Mouse (Mus musculus): Measurements from ENCODE around the gene Cmc2.

The Cmc2 gene

DNA sequence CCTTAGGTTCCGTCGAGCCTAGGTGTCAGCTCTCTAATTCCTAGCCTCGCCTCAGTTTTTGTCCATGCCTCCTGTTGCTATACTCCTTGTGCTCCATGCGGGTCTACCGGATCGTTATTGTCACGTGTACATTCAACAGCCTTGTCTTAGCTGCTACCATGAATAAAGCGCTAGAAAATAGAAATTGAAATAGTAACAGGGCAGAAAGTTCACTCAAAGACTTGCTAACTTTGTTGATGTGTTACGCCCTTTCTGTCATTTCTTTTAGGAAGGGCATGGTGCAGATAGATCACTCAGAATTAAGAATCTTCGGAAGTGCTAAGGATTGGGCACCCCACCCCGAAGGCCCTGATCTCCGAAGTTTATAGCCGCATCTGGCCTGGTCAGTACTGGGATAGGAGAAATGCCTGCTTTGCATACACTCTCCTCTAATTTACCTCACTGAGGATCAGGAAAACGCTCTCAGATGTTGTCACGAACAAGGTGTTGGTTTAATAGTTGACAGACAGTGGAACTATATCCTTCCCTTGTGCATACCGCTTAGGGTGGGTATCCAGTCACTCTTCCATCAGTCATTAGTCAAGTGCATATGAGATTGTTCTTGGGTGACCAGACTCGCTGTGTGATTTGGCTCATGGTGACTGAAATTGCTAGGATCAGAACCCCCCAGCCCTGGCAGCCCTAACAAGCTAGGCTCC is 954 bp upstream of the Cmc2 start:
- in situ Hi-C loops (cut with MboI; ENCODE audit: unreplicated experiment in 2 of 2), result loop anchor here (5.0 kb wide), 2 partner anchors 45 to 50 kb away; no protein-coding TSS in a partner anchor

GRCm38 (mm10) chr8:116921005-116921336 is 284 bp downstream of the Cmc2 start:
- in situ Hi-C loops (cut with MboI; ENCODE audit: unreplicated experiment in 2 of 2), result loop anchor here (5.0 kb wide), 2 partner anchors 44 to 49 kb away; no protein-coding TSS in a partner anchor

DNA sequence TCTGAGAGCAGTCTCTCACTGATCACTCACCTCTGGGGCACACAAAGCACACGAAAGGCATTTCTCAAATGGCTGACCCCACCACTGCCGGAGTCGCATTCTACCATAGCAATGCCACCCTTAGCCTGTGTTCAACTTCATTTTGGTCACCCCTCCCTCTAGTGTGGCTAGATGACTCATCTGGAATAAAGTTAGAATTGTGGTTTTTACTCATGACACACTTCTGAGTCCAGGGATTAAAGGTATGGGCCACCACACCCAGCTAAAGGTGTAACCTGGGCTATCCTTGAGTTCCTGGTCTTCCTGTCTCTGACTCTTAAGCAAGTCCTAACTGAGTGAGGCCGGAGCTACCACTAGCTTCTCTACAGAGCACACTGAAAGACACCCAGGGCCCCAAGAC is 15.4 kb downstream of the Cmc2 start:
- in situ Hi-C loops (cut with MboI; ENCODE audit: unreplicated experiment in 2 of 2), result no loop called here

DNA sequence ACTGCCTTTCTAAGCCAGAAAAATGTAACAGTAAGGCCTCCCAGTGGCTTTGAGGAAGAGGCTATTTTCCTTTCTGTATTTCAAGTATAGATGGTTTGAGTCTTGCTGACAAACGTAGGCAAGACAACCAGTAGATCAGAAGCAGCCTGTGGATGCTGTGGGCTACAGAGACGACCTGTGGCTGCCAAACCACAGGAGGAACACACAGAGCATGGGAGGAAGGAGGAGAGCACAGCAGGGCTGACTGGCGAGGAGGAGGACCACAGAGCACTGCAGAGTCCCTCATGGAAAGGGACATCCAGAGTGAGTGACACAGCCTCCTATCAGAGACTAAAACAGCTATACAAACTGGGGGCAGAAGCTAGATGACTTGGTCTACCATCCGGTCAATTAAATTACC is 16.0 kb downstream of the Cmc2 start:
- in situ Hi-C loops (cut with MboI; ENCODE audit: unreplicated experiment in 2 of 2), result no loop called here

DNA sequence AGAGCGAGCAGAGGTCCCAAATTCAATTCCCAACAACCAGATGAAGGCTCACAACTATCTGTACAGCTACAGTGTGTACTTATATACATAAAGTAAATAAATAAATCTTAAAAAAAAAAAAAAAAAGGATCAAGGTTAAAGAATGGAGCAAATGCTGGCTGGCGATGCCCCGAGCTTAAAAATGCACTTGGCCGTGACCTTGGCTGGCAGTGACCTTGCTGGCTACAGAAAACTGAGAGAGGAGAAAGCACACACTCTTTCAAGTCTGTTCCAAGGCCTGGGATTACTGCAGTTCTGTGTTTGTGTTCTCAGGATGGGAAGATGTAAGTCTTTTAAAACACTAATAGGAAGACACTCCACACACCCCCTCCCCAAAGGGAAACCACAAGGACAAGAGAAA is 16.5 kb downstream of the Cmc2 start:
- in situ Hi-C loops (cut with MboI; ENCODE audit: unreplicated experiment in 2 of 2), result no loop called here

GRCm38 (mm10) chr8:116895521-116895920 is 25.7 kb downstream of the Cmc2 start:
- in situ Hi-C loops (cut with MboI; ENCODE audit: unreplicated experiment in 2 of 2), result loop anchor here in 1 of 2 experiments (25.0 kb wide), 1 partner anchor 1917 kb away; no protein-coding TSS in a partner anchor

GRCm38 (mm10) chr8:116893938-116894337 is 27.3 kb downstream of the Cmc2 start:
- in situ Hi-C loops (cut with MboI; ENCODE audit: unreplicated experiment in 2 of 2), result loop anchor here in 1 of 2 experiments (25.0 kb wide), 1 partner anchor 1918 kb away; no protein-coding TSS in a partner anchor

- in situ Hi-C loops (cut with MboI; ENCODE audit: unreplicated experiment in 2 of 2), result loop anchor here in 1 of 2 experiments (25.0 kb wide), 1 partner anchor 1920 kb away; no protein-coding TSS in a partner anchor
Observed at GRCm38 (mm10) chr8:116892636-116893035, 28.6 kb downstream of the Cmc2 start.

GRCm38 (mm10) chr8:116892130-116892529 is 29.1 kb downstream of the Cmc2 start:
- in situ Hi-C loops (cut with MboI; ENCODE audit: unreplicated experiment in 2 of 2), result loop anchor here in 1 of 2 experiments (25.0 kb wide), 1 partner anchor 1920 kb away; no protein-coding TSS in a partner anchor

- in situ Hi-C loops (cut with MboI; ENCODE audit: unreplicated experiment in 2 of 2), result loop anchor here in 1 of 2 experiments (25.0 kb wide), 1 partner anchor 1921 kb away; no protein-coding TSS in a partner anchor
Observed at GRCm38 (mm10) chr8:116891446-116891845, 29.8 kb downstream of the Cmc2 start.

GRCm38 (mm10) chr8:116887813-116888212 is 33.4 kb downstream of the Cmc2 start:
- in situ Hi-C loops (cut with MboI; ENCODE audit: unreplicated experiment in 2 of 2), result loop anchor here in 1 of 2 experiments (25.0 kb wide), 1 partner anchor 1924 kb away; no protein-coding TSS in a partner anchor

DNA sequence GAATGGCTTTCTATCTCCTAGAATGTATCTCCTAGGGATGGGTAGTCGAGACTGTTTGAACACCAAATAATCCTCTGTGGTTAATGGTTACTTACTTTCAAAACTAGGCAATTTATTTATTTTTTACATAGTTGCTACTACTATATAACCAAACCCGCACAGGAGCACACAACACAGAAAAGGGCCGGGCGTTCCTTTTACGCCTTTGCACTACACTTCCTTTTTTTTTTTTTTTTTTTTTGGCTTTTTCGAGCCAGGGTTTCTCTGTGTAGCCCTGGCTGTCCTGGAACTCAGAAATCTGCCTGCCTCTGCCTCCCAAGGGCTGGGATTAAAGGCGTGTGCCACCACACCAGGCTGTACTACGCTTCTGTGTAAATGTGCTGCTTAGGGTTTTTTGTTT is 39.9 kb downstream of the Cmc2 start:
- in situ Hi-C loops (cut with MboI; ENCODE audit: unreplicated experiment in 2 of 2), result loop anchor here in 1 of 2 experiments (25.0 kb wide), 1 partner anchor 1931 kb away; no protein-coding TSS in a partner anchor

DNA sequence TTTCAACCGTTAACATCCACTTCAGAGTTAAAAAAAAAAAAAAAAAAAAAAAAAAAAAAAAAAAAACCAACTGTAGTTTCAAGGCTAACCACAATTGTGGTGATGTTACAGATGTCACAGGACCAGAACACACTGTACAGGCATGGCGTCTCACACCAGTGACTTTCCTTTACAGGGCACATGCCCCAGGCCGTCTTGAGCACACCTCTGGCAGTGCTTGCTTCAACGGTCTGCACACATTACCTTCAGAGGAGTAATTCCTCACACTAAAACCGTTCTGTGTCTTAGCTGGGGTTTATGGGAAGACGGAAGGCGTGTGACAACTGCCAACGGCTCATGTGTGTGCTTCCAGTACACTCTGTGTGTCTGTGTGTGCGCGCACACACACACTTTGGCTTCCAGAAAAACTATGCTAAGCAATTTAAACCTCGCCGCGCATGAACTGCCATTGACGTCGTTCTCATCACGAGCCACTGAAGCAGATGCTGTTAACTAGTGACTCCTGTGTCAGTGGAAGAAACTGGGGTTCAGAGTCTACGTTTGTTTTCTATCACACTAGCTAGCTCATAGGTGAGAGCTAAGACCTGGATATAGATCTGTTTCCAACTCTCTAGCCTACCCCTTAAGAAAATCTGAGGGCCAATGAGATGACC is 45.3 kb downstream of the Cmc2 start:
- in situ Hi-C loops (cut with MboI; ENCODE audit: unreplicated experiment in 2 of 2), result loop anchor here (5.0 to 25.0 kb wide), 5 partner anchors 46 to 1991 kb away; partner anchors contain the start of genes Cenpn (in 1 of the 2) and Cmc2 (in 1 of the 2)

DNA sequence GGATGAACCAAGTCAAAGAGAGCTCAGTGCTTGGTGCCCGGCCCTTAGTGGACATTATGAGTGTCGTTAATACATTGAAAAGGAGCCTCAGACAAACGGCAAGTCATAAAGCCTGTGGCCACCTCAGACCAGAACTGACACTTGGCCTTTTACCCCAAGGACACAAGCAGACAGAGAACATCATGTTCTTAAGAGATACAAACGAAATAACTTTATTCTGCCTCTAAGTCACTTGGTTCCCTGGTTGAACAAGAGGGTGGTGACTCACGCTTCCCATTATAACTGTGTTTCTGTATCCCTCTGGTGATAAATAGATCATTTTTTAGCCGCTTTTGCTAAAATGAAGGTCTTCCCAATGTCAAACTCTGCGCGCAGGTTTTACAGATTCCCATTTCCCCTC is 47.3 kb downstream of the Cmc2 start:
- in situ Hi-C loops (cut with MboI; ENCODE audit: unreplicated experiment in 2 of 2), result loop anchor here (5.0 to 25.0 kb wide), 9 partner anchors 48 to 1992 kb away; partner anchors contain the start of genes 1700030J22Rik (in 1 of the 2), Cenpn (in 1 of the 2), Cmc2 (in 1 of the 2) and Gcsh (in 1 of the 2)

GRCm38 (mm10) chr8:116873586-116873985 is 47.7 kb downstream of the Cmc2 start:
- in situ Hi-C loops (cut with MboI; ENCODE audit: unreplicated experiment in 2 of 2), result loop anchor here (5.0 to 25.0 kb wide), 9 partner anchors 49 to 1991 kb away; partner anchors contain the start of genes 1700030J22Rik (in 1 of the 2), Cenpn (in 1 of the 2), Cmc2 (in 1 of the 2) and Gcsh (in 1 of the 2)

GRCm38 (mm10) chr8:116872761-116873342 is 48.4 kb downstream of the Cmc2 start:
- in situ Hi-C loops (cut with MboI; ENCODE audit: unreplicated experiment in 2 of 2), result loop anchor here (5.0 to 25.0 kb wide), 9 partner anchors 49 to 1991 kb away; partner anchors contain the start of genes 1700030J22Rik (in 1 of the 2), Cenpn (in 1 of the 2), Cmc2 (in 1 of the 2) and Gcsh (in 1 of the 2)

- in situ Hi-C loops (cut with MboI; ENCODE audit: unreplicated experiment in 2 of 2), result loop anchor here (25.0 kb wide), 2 partner anchors 119 to 919 kb away; partner anchors contain the start of genes 1700030J22Rik (in 1 of the 2) and Gcsh (in 1 of the 2)
Observed at GRCm38 (mm10) chr8:116868699-116869098, 52.6 kb downstream of the Cmc2 start.

- in situ Hi-C loops (cut with MboI; ENCODE audit: unreplicated experiment in 2 of 2), result loop anchor here (25.0 kb wide), 2 partner anchors 120 to 920 kb away; partner anchors contain the start of genes 1700030J22Rik (in 1 of the 2) and Gcsh (in 1 of the 2)
Observed at GRCm38 (mm10) chr8:116867321-116867720, 53.9 kb downstream of the Cmc2 start.

- in situ Hi-C loops (cut with MboI; ENCODE audit: unreplicated experiment in 2 of 2), result loop anchor here (25.0 kb wide), 2 partner anchors 121 to 921 kb away; partner anchors contain the start of genes 1700030J22Rik (in 1 of the 2) and Gcsh (in 1 of the 2)
Observed at GRCm38 (mm10) chr8:116866118-116866903, 54.9 kb downstream of the Cmc2 start.

Measured in v-Abl transformed pro-B cells (cell line).